Mouse (Mus musculus): ENCODE results near the gene Dnmbp.

Dnmbp gene

DNA sequence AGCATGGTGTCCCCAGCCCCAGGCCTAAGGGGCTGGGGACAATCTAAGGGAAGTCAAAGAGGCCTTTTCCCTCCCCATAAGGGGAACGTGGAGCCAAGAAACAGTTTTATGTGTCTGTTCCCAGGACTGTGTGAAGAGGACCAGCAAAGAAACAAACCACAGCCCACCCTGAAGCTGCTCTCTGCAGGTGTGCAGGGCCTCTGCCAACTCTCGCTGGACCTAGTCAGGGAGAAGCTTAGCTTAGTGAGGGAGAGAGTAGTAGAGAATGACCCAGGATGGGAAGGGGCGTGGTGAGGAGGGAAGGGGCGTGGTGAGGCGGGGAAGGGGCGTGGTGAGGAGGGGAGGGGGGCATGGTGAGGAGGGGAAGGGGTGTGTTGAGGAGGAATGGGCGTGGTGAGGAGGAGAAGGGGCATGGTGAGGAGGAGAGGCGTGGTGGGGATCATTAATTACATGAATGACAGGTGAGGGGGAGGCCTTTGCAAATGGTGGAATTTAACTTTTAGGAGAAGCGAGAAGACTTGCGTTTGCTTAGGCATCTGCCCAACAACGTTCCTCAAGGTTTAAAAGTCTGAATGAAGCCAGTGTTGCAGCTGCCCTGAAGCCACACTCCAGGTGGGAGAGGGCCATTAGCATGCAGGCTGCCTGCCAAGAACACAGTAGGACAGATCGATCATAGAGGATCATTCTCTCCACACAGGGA lies 9.3 kb upstream of the Dnmbp start:
- no peak for DNase-seq (ENCODE audit: low spot score in 2 of 2)

DNA sequence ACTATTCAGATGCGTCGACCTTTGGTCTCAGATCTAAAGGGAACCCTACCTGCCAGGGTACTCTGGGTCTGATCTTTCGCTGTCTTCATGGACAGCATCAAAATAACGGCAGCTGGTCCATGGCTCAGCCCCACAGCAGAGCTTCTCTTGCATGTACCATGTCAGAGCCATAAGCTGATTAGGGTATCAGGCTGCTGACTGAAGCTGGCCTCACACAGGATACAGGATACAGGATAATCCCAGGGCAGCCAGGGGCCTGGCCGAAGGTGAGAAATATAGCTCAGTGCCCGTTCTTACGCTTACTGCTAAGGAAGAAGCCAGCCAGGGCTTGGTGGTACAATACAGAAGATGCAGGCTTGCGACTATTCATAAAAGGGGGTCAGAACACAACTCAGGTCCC lies 4.6 kb upstream of the Dnmbp start:
- no peak for DNase-seq (ENCODE audit: low spot score in 2 of 2)

DNA sequence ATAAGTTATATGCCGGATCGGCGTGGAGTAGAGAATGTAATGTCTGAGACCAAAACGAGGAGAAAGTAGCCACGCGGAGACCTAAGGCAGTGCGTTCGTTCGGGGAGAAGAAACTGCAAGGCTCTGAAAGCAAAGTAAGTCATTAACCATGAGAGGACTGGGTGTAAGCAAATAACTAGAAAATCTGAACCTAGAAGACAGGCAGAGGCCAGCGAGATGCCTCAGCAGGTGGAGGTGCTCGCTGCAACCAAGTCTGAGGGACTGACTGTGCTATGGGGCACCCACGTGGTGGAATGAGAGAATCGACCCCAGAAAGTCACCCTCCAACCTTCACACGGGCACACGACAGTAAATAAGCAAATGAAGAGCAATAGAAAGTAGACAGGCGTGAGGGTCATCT lies 3.1 kb upstream of the Dnmbp start:
- no peak for DNase-seq (ENCODE audit: low spot score in 2 of 2)

DNA sequence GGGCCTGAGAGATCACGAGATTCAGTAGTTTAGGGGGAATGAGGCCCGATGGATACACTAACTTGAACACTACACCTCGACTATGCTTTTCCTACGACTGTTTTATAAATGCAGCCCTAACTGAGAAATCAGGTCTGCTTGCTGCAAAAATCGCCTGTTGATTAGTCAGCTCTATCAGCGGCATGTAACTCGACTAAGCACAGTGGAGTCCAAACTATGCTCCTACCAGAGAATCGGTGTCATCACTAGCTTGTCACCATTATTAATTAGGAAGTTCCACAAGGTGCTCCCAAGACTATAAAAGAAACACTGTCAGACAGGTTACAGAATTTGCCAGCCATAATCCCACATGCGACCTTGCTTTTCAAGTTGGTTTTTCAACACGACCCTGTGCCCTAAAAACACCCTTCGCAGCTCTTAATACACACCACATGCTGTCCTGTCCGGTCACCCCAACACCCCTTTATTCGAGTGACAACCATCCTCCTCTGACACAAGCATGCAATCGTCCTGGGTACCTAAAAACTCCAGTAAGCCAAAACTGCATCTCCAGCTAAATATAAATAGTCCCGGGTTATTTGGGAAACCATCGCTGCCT lies 721 bp downstream of the Dnmbp start:
- no peak for DNase-seq (ENCODE audit: low spot score in 2 of 2)

DNA sequence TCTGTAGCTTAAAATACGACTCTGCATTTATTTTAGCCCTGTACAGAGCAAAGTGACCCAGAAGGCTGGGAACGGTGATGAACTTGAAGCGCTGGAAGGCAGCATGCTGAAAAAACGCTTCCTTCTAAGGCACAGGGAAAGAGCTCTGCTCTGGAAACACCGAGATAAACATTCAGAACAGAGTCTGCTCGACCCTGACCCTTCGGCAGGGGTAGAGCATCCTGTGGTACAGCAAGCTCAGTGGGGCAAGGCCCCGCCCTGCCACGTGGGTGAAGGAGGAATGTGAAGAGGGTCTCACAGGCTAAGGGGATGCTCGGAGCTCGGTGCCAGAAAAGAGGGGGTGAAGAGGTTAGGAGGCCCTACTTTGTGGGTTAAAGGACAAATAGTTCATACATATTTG lies 1.6 kb downstream of the Dnmbp start:
- DNase-seq (ENCODE audit: low spot score in 2 of 2): no peak

DNA sequence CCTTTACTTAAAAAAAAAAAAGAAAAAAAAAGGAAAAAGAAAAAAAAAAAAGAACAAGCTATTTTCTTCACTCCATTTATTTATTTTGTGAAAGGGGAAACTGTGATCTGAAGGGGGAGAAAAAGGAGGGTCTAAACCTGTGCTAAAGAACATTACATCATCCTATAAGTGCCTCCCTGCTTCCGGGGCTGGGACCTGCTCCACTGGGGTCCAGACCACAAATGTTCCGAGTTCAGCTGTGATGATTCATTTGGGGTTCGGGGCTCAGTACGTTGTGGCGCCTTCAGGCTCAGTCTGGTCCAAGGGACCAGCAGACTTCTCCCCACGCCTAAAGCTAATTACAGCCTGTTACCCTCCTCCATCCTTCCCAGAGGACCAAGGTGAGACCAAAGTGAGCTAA lies 9.1 kb downstream of the Dnmbp start:
- DNase-seq (ENCODE audit: low spot score in 2 of 2): no peak

DNA sequence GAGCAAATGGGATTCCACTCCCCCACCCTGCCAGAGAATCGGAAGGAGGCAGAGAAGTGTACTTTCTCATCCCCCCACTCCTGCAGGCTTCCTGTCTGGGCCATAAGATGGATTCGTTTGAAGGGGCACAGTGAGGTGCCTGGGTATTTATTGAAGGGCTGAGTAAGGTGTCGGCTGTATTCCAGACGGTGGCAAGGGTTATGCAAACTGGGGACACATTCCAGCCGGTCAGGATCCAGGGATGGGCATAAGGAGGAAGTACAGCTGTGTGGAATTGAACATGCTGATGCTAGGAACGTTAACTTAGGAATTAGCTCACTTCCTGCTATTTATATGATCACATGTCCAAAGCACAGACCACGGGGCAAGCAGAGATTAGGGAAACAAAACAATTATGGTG lies 9.6 kb downstream of the Dnmbp start:
- DNase-seq (ENCODE audit: low spot score in 2 of 2): no peak

DNA sequence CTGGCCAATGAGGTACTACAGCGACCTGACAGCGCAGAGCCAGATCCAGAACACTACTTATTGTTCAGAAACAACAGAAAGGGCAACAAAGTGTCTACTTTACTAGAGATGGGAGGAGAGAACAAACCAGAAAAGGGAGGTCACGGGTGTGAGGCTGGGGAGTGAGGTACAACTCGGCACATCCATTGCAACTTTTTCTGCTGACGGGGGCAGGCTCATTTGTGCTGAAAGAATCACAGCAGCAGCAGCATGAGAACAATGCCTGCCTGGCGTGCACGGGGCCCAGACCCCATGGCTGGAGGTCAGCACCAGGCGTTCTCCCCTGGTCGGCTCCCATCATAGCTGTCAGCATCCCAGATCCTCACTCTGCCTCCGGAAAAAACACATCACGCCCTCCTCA lies 10.1 kb downstream of the Dnmbp start:
- no peak for DNase-seq (ENCODE audit: low spot score in 2 of 2)

DNA sequence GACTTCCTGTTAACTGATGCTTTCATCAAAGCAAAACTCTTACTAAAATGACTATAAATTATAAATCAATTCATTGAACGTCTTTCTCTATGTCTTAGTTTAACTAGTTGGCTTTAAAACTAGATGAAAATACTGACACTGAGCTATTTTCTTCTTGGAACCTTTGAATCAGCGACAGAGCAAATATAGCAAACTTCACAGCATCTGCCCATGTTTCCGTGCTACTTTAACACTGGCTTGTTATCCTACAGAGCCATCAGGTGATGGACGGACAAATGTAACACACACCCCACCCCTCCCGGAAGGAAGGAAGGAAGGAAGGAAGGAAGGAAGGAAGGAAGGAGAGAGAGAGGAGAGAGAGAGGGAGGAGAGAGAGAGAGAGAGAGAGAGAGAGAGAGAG lies 12.0 kb downstream of the Dnmbp start:
- DNase-seq (ENCODE audit: low spot score in 2 of 2): no peak

DNA sequence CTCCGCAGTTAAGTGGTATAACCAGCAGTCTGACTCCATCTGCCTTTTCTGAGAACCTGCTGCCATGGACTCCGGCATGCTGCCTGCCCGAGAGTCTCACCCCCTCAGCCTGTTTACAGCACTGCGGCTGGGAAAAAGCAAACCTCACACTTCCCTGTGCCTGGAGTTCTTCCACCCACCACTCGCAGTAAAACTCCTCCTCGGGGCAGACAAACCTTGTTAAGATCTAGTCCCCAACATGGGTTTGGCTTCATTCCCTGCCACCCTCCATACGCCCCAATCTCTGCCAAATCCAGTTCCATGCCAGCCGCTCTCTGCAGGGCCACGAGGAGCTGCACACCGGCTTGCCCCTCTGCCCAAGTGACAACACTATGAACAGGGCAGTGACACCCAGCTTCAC lies 12.9 kb downstream of the Dnmbp start:
- no peak for DNase-seq (ENCODE audit: low spot score in 2 of 2)

DNA sequence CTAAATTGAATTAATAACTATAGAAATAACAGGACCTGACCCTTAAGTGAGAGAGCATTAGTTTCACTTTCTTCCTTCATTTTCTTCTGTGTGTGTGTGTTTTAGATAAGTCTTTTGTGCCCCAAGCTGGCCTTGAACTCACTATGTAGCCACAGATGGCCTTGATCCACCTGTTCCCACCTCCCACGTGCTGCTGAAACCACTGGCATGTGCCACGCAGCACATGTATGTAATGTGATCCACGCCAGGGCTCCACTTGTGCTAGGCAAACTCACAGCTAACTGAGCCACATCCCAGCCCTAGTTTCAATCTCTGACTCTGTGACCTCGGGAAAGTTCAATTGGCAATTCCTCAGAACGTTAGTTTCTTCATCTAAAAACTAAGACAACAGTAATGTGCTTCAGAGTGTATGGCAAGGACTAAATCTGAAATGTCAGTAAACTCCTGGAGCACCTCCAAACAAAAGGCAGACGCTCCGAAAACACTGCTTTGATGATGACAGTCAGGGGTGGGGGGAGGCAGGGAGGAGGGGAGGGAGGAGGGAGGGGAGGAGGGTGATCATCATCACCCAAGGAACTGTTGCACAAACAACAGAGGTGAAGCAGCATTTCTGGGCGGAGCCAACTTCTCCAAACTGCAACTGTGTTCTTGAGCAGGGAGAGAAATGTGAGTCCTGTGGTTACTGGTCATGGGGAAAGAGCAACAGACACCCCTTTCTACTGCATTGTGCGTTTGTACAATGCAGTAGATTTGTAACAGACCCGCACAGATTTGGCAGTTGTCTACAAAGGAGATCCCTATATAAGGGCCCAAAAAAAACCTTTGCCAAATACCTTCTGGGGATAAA lies 13.6 kb downstream of the Dnmbp start:
- DNase-seq (ENCODE audit: low spot score in 2 of 2): no peak

DNA sequence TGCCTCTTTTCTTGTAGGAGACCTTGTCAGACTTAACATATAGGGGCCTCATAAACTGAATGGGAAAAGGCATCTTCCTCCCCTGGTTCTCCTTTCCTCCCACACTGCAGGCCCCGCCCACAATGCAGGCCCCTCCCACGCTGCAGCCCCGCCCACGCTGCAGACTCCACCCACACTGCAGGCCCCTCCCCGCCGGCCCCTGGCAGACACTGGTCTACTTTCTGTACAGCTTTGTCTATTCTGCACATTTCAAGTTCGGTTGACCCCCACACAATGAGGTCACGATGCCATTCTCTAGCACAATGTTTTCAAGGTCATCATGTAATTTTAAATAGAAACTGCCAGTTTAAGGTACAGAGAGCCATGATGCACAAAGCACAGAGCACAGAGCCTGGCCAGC lies 15.6 kb downstream of the Dnmbp start:
- DNase-seq (ENCODE audit: low spot score in 2 of 2): no peak

DNA sequence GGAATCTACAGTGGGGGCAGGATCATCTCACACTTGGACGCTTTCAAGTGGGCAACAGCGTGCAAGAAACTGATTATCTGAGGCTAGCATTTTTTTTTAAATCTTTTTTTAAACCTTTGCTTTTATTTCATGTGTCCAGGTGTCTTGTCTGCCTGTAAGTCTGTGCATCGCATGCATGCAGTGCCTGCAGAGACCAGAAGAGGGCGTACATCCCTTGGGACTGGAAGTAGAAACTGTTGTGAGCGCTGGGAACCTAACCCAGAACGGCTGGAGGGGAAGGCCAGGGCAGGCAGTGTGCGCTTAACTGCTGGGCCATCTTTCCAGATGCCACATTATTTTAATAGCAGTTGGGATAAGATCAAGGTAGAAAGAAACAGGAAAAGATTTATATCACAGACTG lies 17.0 kb downstream of the Dnmbp start:
- no peak for DNase-seq (ENCODE audit: low spot score in 2 of 2)

DNA sequence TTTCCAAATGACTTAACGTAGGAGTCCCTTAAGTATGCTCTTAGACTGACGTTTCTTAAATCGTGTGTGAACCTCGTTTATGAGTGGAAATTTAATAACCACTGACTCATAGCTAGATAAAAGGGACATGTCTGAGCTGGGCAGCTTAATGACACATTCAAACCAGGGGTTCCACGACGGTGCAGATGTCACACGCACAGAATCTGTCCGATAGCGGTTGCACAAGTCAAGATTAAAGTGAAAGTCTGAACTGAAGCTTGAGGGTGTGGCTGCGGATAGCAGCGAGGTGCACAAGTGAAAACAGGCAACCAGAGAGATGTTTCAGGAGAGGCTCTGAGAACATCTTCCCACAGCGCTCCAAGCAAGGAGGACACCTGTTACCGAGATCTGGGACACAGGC lies 18.6 kb downstream of the Dnmbp start:
- DNase-seq (ENCODE audit: low spot score in 2 of 2): no peak

DNA sequence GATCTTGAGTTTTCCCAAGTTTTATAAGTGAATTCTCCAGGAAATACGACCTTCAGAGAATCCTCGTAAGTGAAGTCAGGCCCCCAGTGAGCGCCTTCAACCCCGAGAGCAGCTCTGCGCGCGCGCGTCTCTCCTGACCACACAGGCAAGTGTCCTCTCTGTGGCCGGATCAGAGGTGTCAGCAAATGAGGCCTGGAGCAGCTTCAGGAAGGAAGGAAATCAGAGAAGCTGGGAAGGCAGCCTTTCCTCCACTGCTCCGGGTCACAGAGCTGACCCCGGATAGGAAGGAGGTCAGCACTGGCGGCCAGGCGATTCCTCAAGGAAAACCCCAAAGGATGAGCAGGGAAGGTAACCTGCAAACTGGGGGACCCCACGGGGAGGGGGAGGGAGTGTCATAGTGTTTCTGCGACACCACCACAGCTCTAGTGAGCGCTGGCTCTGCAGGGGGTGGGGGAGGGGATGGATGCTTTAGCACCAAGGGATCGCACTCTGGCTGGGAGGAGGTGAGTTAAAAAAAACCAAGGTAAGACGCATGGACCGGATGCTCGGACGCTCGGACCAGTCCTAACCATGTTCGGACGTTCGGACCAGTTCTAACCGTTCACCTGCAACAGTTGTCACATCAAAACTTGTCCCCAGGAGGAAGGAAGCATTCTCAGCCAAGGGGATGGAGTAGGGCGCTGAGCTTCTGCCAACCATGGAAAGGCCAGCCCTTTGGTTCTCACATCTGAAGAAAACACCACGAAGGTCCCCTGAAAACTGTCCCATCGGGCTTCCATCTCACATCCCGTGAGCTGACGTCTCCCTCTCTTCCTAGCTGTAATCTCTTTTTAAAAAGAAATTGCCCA lies 19.3 kb downstream of the Dnmbp start:
- DNase-seq (ENCODE audit: low spot score in 2 of 2): no peak

DNA sequence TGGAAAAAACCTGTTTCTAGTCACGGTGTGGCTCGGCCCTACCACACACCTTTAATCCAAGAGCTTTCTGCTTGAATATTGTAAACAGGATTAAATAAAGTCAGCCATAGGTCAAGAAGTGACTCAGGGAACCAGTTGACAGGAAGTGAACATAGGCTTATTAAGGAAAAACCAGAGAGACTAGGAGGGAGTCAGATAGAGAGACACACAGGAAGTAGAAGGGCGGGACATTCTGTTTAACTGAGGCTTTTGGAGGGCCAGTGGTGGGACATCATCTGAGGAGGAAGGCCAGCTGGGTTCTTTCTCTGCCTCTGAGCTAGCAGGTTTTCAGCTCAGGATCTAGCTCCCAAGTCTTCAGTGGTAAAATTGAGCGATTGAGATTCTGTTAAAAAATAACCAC lies 20.1 kb downstream of the Dnmbp start:
- no peak for DNase-seq (ENCODE audit: low spot score in 2 of 2)

DNA sequence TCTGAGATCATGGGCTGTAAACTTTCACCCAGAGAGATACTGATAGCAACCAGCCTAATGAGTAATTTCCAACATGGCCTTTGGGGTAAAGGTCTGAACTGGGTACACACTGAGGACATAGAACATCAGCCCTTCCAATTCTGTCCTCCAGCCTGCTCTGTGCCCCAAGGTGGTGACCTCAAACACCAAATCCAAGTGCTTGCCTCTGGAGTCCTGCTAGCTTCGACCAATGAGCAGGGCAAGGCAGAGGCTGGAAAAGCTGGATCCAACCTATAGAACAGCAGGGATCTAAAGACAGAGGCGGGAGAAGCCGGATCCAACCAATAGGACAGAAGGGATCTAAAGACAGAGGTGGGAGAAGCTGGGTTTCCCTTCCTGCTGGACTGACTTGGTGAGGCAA lies 21.2 kb downstream of the Dnmbp start:
- DNase-seq (ENCODE audit: low spot score in 2 of 2): no peak

DNA sequence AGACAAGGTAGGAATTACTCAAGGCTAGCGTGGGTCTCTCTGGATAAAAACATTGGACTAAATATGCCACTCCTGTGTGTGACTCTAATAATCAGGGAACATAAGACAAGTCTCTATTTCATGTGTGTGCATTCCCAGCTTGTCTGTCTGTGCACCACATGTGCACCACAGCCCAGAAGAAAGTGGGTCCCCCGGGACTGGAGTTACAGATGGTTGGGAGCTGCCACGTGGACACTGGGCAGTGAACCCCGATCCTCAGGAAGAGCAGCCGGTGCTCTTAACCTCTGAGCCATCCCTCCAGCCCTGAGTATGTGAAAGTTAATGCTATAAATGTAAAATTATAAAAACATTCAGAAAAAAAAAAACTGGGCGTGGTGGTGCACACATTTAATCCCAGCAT lies 22.2 kb downstream of the Dnmbp start:
- no peak for DNase-seq (ENCODE audit: low spot score in 2 of 2)

DNA sequence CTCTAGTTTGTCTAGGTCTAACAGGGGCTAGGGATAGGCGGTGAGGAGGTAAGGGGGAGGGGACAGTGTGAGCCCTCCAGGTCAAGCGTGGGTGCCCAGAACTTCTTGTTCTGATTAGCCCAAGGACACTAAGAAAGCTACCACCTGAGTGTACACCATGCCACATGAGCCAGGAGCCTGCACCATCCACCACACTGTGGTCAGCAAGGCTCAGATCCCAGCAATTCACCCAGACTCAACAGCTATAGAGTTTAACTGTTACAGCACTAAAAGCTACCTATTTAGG lies 22.6 kb downstream of the Dnmbp start:
- no peak for DNase-seq (ENCODE audit: low spot score in 2 of 2)

DNA sequence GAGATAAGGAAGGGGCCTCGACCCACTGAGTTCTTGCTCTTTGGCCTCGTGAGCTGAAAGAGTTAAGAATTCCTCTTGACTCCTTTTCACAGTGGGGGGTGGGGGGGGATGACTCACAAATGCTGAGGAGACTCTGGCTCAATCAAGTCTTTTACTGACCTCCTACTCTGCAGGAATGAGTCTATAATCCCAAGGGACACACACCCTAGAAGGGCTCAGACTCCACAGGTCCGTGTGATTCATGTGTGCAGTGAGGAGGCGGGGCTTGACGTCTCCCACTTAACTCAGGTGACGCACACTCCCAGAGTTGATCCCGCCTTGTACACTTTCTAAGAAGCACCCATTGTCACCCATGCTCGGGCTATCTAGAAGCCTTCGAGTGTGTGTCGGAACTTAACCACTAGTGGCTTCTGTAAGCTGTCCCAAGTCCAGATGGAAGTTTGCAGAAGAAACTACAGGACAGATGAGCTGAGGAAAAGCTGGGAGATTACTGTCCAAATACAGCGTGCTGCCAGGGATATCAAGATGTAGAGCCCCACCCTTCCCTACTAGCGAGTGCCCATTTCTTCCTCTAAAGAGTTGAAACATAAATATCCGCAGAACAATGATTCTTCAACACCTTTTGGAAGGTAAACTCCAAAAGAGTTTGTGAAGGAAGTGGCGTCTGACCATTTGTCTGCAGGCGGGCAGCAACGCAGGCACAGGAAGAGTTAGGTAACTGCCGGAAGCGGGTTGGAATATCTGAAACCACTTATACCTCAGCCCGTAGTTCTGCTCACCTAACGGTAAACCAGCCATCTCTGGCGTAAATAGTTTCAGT lies 23.2 kb downstream of the Dnmbp start:
- peak in 1 of 2 experiments; percentile 16 for DNase-seq (ENCODE audit: low spot score in 2 of 2)

DNA sequence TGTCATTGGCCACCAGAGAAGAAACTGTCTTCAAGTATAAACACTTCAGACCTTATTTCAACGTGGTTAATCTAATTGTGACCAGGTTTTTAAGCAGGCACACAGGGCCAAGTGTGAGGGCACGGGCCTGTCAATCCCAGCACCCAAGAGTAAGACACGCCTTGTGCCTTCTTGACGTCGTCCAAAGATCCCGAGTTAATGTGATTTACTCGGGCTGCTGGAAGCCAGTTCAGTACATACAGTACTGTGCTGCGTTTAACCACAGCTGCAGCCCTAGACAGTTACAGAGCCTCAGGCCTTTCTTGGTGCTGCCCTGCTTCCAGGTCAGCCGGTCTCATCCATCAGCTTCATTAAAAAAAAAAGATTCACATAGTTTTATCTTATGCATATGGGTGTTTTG lies 24.6 kb downstream of the Dnmbp start:
- DNase-seq (ENCODE audit: low spot score in 2 of 2): no peak

DNA sequence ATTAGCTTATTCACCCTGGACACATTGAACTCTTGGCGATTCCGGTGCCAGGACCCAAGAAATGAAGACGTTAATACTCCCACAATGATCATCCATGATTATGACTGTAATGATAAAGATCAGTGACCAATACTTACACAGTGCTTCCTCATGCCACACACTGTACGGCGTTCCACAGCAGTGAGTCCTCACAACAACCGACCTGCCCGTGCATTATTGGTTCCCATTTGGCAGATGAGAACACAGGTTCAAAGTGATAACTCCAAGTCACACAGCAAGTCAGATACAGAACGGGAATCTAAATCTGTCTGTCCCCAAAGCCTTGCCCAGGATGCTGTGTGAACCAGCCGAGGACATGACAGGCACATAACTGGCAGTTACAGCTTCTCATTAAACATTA lies 25.0 kb downstream of the Dnmbp start:
- no peak for DNase-seq (ENCODE audit: low spot score in 2 of 2)

All from spleen, postnatal 36 days (tissue).